Mouse (Mus musculus): Measurements from ENCODE around the gene Gm28044.
"Not testable (repeated sequence)": the region's sequence is repeated elsewhere in the genome, so short reads cannot be mapped to it uniquely, and the experiment has no call there.

- TF ChIP-seq POLR2A (IDR thresholded peaks at IDR 0.05; ENCODE audit: insufficient read depth, low read depth, low read length); CTCF (IDR thresholded peaks at IDR 0.05): not testable (repeated sequence)
These were observed 14.9 kb upstream of the Gm28044 start, which contains the start of the genes Gm28041 and Zfp456 for GRCm38 (mm10) chr13:67375050-67375911.

Data from heart, adult 2 months (tissue).